Mouse (Mus musculus) fibroblast of lung, adult 2 months (primary cell): ENCODE results near the gene Atp23.
A peak's percentile ranks its signal among the peaks of the same experiment; 100 is the strongest.

Experiments used
- DNase-seq: peaks from one replicate; pipeline ENCODE4 v3.0.0-alpha.2; 2011; ENCODE audit warnings: low read depth

The Atp23 gene

GRCm38 (mm10) chr10:126900821-126901487 is at the start of gene Atp23:
Gene Atp23 (minus strand): TSS chr10:126901355.
- peak; percentile 28 for DNase-seq

GRCm38 (mm10) chr10:126950572-126950971 is 49.4 kb upstream of the Atp23 start:
- no peak for DNase-seq

- DNase-seq: no peak
Observed at GRCm38 (mm10) chr10:126949824-126950223, 48.7 kb upstream of the Atp23 start.

GRCm38 (mm10) chr10:126945531-126945930 is 44.4 kb upstream of the Atp23 start:
- DNase-seq: no peak

GRCm38 (mm10) chr10:126940949-126941348 is 39.8 kb upstream of the Atp23 start:
- DNase-seq: no peak

GRCm38 (mm10) chr10:126935556-126936381 is 34.6 kb upstream of the Atp23 start:
- peak; percentile 54 for DNase-seq

GRCm38 (mm10) chr10:126935121-126935520 is 34.0 kb upstream of the Atp23 start:
- DNase-seq: no peak

GRCm38 (mm10) chr10:126934561-126934960 is 33.4 kb upstream of the Atp23 start:
- DNase-seq: no peak

- DNase-seq: no peak
Observed at GRCm38 (mm10) chr10:126931760-126932139, 30.6 kb upstream of the Atp23 start.

GRCm38 (mm10) chr10:126931123-126931759 is 30.1 kb upstream of the Atp23 start:
- DNase-seq: peak; percentile 68

- peak; percentile 35 for DNase-seq
Observed at GRCm38 (mm10) chr10:126930270-126931121, 29.3 kb upstream of the Atp23 start.

GRCm38 (mm10) chr10:126929543-126929942 is 28.4 kb upstream of the Atp23 start:
- no peak for DNase-seq

GRCm38 (mm10) chr10:126928819-126929206 is 27.7 kb upstream of the Atp23 start:
- DNase-seq: no peak

- peak; percentile 58 for DNase-seq
Observed at GRCm38 (mm10) chr10:126928011-126928818, 27.1 kb upstream of the Atp23 start.

GRCm38 (mm10) chr10:126927101-126927961 is 26.2 kb upstream of the Atp23 start:
- DNase-seq: peak; percentile 30

- no peak for DNase-seq
Observed at GRCm38 (mm10) chr10:126925391-126925790, 24.2 kb upstream of the Atp23 start.

- DNase-seq: peak; percentile 44
Observed at GRCm38 (mm10) chr10:126924087-126924486, 22.9 kb upstream of the Atp23 start.

- DNase-seq: no peak
Observed at GRCm38 (mm10) chr10:126920220-126920619, 19.1 kb upstream of the Atp23 start.

GRCm38 (mm10) chr10:126919067-126919466 is 17.9 kb upstream of the Atp23 start:
- DNase-seq: peak; percentile 85

- DNase-seq: no peak
Observed at GRCm38 (mm10) chr10:126914288-126914687, 13.1 kb upstream of the Atp23 start.
